Mouse (Mus musculus) erythroblast, adult 5-6 weeks (primary cell): ENCODE measurements around the gene Clint1. TPM values are rescaled to one million over a fixed set of nuclear protein-coding genes. Genes with fewer than 3 reads are reported as not detected.

Experiments used
- ATAC-seq: replicated peaks from 2 replicates; pipeline ENCODE4 v1.8.0; 2016; ENCODE audit warnings: moderate number of reproducible peaks, mild to moderate bottlenecking, moderate TSS enrichment, inconsistent platforms; ENCODE audit not compliant: poor library complexity, low FRiP score, severe bottlenecking
- total RNA-seq, 2 experiments: library from RNA; stranded (forward) in 1 of 2; stranded (reverse) in 1 of 2; fragments of 150-400 nt in 1 of 2; fragments of 200-764, 138-1000 nt in 1 of 2; gene quantifications; 2 replicates each; pipeline versions ENCODE4 v1.2.3 to v1.2.4; 2015 to 2017; ENCODE audit warnings: low replicate concordance in 2 of 2

Clint1 gene
- total RNA-seq, 2 experiments from 2014 or later = 37.2 to 54.6 TPM

DNA sequence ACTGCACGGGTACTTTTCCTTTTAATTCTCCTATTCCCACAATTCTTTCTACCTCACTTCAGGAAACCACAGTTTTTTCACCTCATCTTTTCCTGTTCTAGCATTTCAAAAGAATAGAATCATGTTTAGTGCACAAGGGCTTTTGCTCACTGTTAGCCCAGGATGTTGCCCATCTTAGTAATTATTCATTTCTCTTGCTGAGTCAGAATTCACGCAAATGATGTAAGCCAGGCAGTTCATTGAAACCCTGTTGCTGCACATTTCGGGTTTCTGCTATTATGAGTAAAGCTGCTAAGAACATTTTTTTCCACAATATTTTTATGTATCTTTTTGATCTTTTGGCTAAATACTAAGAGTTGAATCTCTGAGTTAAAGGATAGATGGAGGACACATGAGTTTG, 11.5 kb upstream of the Clint1 start:
- ATAC-seq = no peak

DNA sequence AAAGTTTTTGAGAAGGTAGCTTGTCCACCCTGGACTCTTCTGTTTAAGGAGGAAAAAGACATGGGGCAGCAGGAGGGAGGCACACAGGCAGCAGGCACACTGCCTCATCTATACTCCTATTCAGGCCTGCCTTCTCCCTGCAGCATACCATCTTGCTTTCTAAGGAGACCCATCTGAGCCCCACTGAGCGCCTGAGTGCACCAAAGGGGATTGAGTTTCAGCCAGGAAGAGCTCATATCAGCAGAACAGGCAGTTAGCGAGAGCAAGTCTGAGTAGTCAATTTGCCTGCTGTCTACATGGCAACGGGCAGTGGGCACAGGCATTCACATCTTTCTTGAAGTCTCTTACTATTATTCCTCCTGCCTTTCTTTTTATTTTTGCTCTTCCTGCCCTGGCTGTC, 5.8 kb upstream of the Clint1 start:
- ATAC-seq = no peak

DNA sequence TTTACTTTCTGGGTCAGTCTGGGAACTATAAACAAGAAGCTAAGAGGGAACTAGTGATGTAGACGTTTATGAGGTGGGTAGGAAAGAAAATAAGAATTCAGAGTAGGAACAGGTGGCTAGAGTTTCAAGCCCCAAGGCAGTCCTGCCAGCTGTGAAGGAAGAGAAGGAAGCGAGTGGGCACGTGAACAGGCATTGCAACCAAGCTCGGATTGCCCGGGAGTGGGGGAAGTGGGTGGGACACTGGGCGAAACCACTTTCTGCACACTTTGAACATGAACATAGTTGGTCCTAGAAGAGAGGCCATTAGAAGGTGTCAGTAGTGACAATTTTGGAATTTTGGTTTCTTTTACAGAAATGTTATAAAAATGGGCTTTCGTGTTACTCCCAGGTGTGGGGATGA, 4.3 kb upstream of the Clint1 start:
- ATAC-seq = no peak

DNA sequence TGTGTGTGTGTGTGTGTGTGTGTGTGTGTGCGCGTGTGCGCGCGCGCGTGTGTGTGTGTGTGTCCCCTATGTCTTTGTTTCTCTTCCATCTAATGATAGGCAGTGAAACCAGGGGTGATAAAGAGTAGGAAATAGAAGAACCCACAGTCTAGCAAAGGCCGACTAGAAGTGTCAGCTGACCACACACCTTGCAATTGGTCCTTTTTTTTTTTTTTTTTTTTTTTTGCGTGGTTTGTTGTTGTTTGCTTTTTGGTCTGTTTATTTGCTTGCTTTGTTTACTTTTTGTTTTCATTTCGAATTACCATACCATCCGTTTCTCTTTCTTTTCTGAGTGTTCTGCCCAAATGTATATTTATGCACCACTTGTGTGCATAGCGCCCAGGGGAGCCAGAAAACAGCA, 3.6 kb upstream of the Clint1 start:
- no peak for ATAC-seq

DNA sequence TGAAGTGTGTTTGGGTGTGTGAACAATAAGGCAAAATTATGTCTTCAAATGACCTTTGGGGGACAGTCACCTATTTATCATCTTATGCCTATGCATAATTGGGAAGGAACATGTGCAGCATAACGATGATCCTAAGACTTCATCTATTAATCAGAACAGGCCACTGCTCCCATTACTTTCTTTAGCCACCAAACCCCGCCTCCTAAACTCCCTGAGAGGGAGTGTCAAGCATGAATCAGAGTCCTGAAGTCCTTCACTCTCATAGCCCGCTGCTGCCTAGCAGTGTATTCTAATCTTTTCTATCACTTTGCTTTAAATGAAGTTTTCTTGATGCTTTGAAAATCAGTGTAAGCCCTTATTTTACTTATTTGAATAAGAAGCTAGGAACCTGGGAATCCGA, 2.6 kb upstream of the Clint1 start:
- no peak for ATAC-seq

DNA sequence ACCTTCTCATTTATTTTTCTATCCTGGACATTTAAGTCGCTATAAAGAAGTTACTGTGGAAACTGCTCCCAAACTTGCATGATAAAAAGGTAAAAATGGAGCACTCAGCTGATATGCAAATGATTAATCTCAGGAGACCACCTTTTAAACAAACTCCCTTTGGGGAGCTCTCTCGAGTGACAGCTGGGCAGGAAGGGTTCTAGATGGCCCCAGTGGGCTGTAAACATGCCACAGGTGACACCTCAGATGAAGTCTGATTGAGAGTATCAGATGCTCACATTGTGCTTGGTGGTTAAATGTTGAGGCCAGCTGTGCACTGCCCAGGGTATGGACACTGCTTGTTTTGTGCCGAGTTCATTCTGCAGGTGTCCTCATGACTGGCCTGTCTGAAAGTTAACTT, 2.0 kb upstream of the Clint1 start:
- no peak for ATAC-seq

DNA sequence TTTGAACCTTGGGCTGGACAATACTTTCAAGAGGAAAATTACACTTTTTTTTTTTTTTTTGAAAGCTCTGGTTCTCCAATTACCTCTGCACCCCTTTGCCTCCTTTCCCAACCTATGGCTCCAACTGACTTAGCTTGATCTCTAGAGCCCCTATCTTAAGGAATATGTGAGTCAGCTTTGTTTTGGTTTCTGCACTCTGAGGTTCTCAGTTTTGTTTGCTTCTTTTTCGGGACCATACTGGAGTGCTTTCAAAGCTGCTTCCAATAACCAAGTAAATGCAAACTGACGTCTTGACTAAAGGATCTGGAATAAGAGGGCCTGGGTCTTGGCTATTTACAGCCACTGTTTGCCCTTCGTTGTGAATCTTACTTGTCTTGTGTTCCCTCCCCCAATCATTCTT, 1.5 kb upstream of the Clint1 start:
- ATAC-seq = no peak

DNA sequence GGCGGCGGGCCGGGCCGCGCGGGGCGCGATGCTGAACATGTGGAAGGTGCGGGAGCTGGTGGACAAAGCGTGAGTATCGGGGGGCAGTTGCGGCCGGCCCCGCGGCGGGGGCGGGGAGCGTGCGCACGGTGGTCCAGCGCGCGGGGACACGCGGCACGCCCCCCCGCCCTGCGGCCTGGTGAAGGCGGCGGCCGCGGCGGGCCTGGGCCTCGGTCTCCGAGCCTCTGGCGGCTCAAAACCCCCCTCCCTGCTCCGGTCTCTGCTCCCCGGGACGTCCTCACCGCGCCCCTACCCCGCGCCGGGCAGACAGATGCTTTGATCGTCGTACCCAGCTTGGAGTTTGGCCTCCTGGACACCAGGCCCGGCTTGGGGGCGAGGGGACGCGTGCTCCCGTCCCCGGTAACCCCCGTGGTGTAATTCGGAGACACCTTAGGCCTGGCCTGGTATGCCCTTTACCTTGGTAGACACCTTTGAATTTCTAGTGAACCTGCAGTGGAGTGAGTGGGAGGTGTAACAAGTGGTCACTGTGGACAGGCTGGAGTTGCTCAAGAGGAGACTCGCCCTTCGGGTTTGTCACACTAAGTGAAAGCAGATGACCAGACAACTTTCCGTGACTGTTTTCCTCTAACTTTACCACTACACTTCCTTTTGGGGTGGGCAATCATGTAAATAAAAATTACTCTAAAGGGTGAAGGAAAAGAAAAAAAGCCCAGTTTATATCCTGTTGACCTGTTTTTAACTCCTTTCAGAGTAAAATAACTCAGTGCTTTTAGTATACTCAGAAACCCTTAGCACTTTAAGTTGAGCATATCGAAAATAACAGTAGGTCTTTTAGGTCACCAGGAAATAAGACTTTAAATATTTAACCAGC, 508 bp downstream of the Clint1 start:
- peak; percentile 48; the same call in 1 of the 2 replicates for ATAC-seq

DNA sequence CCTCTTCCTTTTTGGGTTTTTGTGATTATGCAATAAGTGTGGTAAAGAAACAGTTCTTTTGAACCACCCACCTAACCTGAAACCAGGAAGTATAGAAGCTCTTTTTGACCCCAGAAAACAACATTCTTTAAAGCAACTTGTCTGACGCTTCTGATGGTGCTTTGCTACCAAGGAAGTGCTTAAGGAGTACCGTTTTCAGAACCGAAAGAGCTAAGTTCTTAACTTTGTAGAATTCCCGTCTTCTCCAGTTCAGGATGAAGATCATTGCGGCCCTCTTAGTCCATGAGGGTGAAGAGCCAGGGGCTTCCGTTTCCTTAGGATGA, 1.1 kb downstream of the Clint1 start:
- ATAC-seq = no peak

DNA sequence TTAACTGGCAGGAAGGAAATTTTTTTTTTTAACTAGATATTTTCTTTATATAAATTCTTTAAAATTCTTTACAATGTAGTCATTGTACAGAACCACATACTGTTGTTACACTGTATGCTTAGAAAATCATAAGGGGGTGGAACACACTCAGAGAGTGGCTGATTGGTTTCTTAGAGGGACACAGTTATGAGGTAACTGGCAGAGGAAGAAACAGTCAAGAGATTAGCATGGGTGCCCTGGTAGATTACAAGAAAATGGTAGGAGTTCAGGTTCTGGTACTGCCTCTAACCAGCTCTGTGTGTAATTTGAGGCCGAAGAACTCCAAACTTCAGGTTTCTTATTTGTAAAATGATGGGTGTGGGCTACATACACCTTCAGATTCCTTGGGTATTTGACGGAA, 2.1 kb downstream of the Clint1 start:
- ATAC-seq = no peak

DNA sequence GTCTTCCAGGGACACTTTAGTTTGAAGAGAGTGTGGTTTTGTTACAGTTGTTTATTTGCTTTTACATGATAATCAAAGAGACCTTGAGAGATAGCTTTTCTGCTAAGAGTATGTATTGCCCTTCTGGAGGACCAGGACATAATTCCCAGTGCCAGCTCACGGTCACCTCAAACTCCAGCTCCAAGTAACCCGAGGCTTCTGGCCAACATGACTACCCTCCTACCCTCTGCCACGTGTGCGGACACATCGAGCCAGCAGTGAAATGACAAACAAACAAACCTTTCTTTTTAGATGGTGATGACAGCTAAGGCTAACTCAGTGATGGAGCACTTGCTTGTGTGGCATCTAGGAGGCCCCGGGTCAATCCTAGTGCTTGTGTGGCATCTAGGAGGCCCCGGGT, 2.5 kb downstream of the Clint1 start:
- no peak for ATAC-seq

DNA sequence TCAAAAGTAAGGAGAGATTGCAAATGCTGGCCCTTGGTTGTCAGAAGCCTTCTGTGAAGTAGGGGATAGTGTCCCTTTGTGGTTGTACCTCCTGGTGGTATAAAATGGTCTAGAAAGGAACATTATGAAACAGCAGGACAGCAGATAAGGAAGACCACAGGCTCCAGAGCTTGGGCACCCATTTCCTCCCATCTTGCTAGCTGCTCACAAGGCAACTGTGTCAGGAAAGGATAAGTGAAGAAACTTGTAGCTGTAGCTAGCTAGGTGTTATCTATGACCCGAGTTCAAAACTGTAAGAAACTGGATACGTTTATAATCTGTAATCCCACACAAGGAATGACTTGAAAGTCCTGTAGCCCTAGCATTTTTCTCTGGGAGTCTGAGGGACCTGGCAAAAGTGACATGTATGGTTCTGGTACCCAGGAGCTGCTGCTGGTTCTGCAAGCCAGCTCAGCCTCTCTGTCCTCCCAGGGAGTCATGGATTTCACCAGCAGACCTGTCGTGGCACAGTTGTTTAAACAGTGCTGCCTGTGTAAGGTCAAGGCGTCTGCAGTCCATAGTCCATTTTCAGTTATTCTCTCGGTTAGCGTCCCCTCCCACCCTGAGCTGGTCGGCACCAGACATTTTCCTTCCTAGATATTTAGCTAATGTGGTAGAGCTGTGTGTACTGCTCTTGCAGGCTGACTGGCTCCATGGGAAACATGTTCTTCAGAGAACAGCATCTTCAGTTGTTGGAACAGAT, 3.7 kb downstream of the Clint1 start:
- ATAC-seq = peak; percentile 36

DNA sequence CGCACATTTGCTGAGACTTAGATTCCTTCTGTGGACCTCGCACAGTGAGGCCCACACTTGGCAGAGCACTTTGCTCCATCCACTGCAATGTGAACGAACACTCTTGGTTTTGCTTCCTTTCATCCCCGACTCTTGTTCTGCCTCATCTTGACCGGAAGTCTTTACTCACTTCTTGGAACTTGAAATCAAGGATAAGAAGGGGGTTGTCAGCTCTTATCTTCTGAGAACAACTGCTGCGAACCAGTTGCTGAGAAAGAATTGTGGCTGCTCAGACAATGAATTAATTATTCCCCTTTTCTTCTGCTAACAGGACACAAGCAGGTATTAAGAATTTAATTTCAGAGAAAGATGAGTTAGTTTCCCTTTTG, 4.3 kb downstream of the Clint1 start:
- peak; percentile 29 for ATAC-seq

DNA sequence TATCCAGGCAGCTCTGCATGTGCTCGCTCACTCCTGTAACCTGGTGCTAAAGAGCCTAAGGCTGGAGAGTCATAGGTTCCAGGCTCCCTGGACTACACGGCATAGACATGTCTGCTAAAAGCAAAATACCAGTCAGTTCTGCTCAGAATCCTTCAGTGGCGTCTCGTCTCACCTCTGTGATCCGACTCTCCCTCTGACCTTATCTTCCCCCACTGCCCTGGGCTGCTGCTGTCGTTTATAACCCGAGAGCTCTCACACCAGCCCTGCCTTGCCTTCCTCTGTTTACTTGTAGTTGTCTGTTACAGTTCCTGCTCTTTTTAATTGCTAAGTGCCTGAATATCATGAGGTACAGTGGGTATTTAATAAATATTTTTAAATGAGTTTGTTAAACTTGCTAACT, 9.5 kb downstream of the Clint1 start:
- ATAC-seq = no peak

DNA sequence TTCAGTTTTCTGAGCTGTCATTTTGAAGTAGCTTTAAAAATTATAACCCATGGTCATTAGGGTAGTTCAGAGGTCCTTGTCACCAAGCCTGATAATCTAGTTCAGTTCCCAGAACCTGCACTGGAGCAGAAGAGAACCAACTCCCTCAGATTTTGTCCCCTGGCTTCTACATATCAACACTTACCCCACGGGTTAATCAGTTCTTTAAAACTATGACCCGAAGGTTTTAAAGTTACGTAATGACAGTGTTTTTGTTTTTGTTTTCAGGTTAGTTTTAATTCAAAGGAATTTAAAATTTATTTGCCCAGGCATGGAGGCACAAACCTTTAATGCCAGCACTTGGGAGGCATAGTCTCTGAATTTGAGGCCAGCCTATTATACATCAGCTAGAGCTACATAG, 12.6 kb downstream of the Clint1 start:
- ATAC-seq = no peak

DNA sequence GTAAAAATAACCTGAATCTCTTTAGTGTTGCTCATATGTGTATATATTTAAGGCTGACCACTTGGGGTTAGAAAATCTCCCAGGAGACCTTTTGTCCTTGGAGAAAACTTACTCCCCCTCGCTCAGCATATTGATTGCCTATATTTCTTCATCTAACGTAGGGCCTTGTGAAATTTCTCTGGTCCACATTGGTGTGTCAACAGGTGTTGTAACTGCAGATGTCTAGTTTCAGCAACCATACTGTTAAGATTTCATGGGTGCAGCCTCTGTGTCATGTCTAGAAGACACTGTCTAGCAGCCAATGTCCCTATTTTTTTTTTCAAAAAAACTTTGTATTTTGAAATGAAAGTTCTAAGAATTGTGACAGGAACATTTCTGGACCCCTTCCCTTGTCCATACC, 14.0 kb downstream of the Clint1 start:
- ATAC-seq = no peak

DNA sequence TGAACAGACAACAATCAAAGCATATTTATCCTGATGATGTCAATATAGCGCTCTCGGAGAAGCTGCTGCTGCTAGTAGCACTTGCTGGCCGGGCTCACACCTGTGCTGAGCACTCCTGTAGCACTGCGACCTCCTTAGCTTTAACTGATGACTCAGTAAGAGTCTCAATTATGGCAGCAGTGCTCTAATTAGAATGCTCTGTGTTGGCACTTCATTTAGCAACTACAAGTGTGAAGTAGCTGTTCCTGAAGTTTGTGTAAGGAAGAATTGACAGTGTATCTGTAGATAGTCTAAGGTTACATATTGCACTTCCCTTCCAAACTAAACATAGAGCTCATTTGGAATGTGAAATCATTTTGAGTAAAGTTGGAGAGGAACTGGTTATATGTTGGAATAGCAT, 14.7 kb downstream of the Clint1 start:
- no peak for ATAC-seq

DNA sequence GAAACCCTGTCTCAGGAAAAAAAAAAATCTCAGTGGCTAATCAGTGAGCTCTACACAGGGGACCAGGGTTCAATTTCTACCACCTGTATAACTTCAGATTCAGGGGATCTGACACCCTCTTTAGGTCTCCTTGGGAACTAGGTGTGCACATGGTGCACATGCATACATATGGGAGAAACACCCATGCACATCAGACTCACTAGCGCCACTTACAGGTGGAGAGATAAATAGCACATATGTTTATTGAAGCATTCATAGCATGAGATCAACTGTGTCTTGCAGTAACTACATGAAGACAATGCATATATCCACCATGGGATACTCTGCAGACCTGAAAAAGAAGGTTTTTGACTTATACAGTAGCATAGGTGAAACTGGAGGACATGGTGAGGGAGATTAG, 21.8 kb downstream of the Clint1 start:
- no peak for ATAC-seq

DNA sequence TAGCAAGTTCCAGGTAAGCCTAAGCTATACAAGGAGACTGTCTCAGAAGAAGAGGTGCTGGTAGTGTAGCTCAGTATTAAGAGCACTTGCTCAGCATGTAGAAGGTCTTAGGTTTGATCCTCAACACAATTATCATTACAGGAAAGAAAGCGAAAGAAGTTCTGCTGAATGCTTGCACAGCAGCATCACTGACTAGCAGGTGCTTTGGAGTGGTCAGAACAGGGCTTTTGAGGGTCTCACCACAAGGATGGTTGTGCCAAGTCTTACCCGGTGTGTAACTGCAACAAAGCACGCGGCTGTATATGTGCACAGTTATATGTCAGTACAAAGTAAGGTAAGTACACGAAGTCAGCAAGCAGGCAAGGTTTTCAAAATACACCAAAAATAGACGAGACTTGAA, 22.4 kb downstream of the Clint1 start:
- ATAC-seq = no peak

DNA sequence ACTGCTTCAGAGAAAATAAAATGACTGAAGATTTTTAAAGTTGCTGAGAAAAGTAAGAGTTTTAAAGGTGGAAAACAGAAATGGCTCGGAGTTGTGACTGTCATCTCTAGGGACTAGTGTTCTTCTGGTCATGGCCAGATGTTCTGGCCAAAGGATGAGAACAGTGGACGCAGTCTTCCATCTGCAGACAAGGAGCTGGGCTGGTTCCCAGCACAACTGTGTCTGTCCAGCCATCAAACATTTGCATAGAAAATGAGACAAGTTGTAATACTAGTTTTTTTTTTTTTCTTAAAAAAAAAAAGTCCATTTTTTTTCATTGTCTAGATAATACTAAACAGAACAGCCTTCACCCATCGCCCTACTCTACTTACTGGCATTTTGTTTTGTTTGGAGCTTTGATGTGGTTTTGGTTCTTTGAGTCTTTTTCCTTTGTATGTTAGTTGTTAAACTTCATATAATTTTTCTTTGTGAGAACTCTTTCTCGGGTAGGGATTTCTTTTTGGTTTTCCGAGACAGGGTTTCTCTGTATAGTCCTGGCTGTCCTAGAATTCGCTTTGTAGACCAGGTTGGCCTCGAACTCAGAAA, 23.6 kb downstream of the Clint1 start:
- ATAC-seq = no peak

DNA sequence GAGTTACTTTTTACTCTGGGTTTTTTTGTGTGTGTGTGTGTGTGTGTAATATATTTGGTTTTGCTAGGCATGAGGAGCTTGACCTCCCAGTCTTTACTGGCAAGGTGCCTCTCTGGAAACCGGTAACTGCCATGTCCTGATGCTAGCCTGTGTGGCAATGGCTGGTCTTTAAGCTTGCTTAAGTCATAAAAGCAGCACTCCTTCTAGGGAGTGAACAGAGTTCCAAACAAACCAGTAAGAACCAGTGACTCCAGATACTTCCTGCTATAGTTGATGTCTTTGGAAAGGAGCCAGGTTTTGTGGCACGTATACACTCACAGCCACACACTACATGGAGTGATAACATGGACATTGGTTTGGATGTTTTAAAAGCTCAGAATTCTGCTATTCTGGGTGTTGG, 24.2 kb downstream of the Clint1 start:
- ATAC-seq = no peak
